Mouse (Mus musculus) hindbrain, embryonic 16.5 days (tissue): ENCODE measurements at regions not wholly inside any gene's neighbourhood (a gene's known extent, or its start where the extent isn't known, plus 50 kb on each side); places are given as distances from the start of the nearest gene placed in this dataset.

Experiments
- ATAC-seq: fragments of 200-750 bp; cut with Nextera tagmentation; 2 replicates; pipeline ENCODE4 v1.8.0; 2017; ENCODE audit warnings: moderate TSS enrichment, moderate library complexity
- H3K27ac ChIP-seq: fragments of 300-500 bp; sonication (generic); 2 replicates; pipeline ENCODE4 v1.5.1; 2014; ENCODE audit warnings: low read depth, mild to moderate bottlenecking, control low read depth, low read length, moderate library complexity
- H3K27me3 ChIP-seq: fragments of 300-500 bp; sonication (generic); replicated peaks from 2 replicates; pipeline ENCODE4 v1.6.1; 2014; ENCODE audit warnings: low read length; ENCODE audit not compliant: control insufficient read depth, insufficient read depth
- H3K36me3 ChIP-seq: fragments of 300-500 bp; sonication (generic); 2 replicates; pipeline ENCODE4 v1.6.1; 2014; ENCODE audit warnings: mild to moderate bottlenecking, low read length, moderate library complexity, mixed read lengths; ENCODE audit not compliant: control insufficient read depth, insufficient read depth
- H3K4me1 ChIP-seq: fragments of 300-500 bp; sonication (generic); 2 replicates; pipeline ENCODE4 v1.6.1; 2014; ENCODE audit warnings: low read depth, low read length; ENCODE audit not compliant: control insufficient read depth, insufficient read depth
- H3K4me2 ChIP-seq: fragments of 300-500 bp; sonication (generic); 2 replicates; pipeline ENCODE4 v1.6.1; 2014; ENCODE audit warnings: mild to moderate bottlenecking, low read length, control low read depth, moderate library complexity
- H3K4me3 ChIP-seq: fragments of 300-500 bp; sonication (generic); 2 replicates; pipeline ENCODE4 v1.5.1; 2014; ENCODE audit warnings: mild to moderate bottlenecking, low read length, control low read depth, moderate library complexity
- H3K9ac ChIP-seq: fragments of 300-500 bp; sonication (generic); 2 replicates; pipeline ENCODE4 v1.6.1; 2014; ENCODE audit warnings: low read depth, mild to moderate bottlenecking, control low read depth, low read length, moderate library complexity
- H3K9me3 ChIP-seq: fragments of 300-500 bp; sonication (generic); 2 replicates; pipeline ENCODE4 v1.6.1; 2014; ENCODE audit warnings: mild to moderate bottlenecking, low read length, moderate library complexity; ENCODE audit not compliant: control insufficient read depth
- WGBS: fragments of 180-500 bp; shearing (Covaris S2); extraction: QIAGEN DNeasy Blood & Tissue Kit; methylation state at CpG from one replicate; pipeline ENCODE4 v1.1.7; 2014; 5-methylcytosine and 5-hydroxymethylcytosine counted together

DNA sequence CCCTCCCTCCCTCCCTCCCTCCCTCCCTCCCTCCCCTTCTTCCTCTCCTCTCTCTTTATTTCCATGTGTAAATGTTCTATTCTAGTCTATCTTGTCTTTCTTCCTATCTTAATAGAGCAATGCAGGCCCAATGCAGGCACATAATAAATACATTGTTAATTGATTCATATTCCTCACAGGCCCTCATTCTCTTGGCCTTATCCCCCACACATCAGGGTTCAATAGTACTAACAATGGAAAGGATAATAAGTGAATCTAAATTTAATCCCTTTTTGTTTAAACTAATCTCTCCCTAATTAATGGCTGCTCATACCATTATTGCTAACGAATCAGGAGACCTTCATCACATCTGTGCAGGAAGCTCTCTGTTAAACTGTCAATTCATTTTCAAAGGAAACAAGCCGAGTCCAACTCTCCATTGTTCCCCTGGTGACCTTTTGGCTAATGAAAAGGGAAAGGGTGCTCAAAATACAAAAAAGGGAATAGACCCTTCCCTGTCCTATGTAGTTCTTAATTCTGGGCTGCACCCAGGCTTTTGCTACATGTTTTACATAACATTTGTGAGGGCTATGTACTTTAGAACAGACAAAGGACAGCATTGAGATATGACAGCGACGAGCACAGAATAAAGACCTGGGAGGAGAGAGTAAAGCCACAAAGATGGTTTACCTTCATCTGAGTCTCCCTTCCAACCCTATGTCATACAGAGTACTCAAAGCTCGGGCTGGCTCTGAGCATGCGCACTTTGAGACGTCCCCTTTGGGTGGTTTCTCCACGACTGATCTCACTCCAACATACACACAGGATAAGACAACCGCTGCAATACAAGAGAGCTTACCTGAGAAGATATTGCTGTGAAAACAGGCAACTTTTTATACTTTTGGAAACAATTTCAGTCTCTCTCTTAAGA lies 370.3 kb upstream of the Frg1 start:
- Histone ChIP-seq H3K9me3 (no peaks in the 10 kb centered on the region), H3K9ac (no peak overlapping the region), H3K4me3 (no peak overlapping the region), H3K27me3 (no peaks in the 10 kb centered on the region), H3K4me2 (no peak overlapping the region), H3K36me3 (no peaks in the 10 kb centered on the region), H3K27ac (no peak overlapping the region), H3K4me1 (no peaks in the 10 kb centered on the region)
- WGBS = 57% methylated on average over 9 of the region's 9 CpGs
- no peak for ATAC-seq

DNA sequence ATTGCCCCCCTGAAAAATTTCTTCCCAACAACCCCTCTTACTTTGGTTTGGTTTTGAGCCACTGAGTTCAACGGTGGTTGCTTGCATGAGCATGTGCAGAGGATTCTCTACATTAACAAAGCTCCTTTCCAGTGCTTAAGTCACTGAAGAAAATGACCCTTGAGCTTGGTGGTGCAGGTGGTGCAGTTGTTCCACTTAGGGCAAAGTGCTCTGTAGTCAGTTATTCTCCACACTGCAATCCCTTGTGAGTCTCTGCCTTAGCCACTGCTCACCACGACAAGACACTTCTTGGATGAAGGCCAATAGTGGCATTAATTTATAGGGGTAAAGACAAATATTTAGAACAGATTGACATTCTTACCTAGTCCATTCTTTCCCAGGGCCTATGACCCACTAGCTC lies 369.1 kb upstream of the Frg1 start:
- Histone ChIP-seq H3K9ac (no peak overlapping the region), H3K27me3 (no peaks in the 10 kb centered on the region), H3K4me1 (no peaks in the 10 kb centered on the region), H3K4me3 (no peak overlapping the region), H3K9me3 (no peaks in the 10 kb centered on the region), H3K27ac (no peak overlapping the region), H3K4me2 (no peak overlapping the region), H3K36me3 (no peaks in the 10 kb centered on the region)
- 67% methylated on average over 2 of the region's 2 CpGs for WGBS
- no peak for ATAC-seq

DNA sequence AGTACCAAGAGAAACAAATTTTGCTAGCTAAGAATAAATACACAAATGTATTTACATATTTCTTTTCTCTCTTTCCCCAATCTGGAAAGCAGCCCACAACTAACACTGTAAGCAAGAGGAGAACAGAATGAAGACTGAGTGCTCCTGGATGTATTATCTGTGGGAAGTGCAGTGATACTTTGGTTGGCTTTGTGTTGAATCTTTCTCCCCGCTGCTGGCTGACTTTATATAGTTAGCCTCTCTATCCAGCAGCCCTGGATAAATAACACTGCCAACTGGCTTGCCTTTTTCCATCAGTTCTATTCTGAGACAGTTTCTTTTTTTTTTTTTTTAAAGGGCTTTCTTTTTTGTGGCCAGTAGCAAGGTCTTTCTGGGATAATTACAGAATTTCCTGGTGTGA lies 366.0 kb upstream of the Frg1 start:
- no peak overlapping the region for H3K27ac ChIP-seq
- no peaks in the 10 kb centered on the region for H3K9me3 ChIP-seq
- H3K4me1 ChIP-seq = no peaks in the 10 kb centered on the region
- ATAC-seq = no peak
- no peak overlapping the region for H3K9ac ChIP-seq
- no peak overlapping the region for H3K4me2 ChIP-seq
- H3K27me3 ChIP-seq = no peaks in the 10 kb centered on the region
- no peak overlapping the region for H3K4me3 ChIP-seq
- H3K36me3 ChIP-seq = no peaks in the 10 kb centered on the region
- WGBS = 57% methylated on average over 1 of the region's 1 CpGs

DNA sequence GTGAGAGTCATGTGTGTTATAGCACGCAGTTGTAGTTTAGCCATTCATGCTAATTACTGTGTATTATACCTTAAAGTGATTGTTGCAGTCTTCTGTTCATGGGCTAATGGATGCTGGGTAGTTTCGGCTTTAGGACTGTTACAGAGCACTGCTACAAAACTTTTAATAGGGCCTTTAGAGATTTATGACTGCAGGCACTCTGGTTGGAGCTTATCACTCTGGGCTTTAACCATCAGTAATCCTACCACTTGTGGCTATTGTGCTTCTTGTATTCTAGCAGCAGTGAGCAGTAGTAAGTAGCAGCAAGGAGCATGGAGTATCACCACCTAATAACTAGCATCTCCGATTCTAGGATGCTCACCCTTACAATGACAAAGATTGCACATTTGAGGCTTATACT lies 362.6 kb upstream of the Frg1 start:
- no peak for ATAC-seq
- no peaks in the 10 kb centered on the region for H3K9me3 ChIP-seq
- H3K27ac ChIP-seq = no peak overlapping the region
- H3K9ac ChIP-seq = no peak overlapping the region
- no peaks in the 10 kb centered on the region for H3K27me3 ChIP-seq
- H3K4me2 ChIP-seq = no peak overlapping the region
- no peaks in the 10 kb centered on the region for H3K4me1 ChIP-seq
- H3K4me3 ChIP-seq = no peak overlapping the region
- H3K36me3 ChIP-seq = no peaks in the 10 kb centered on the region
- WGBS = 94% methylated on average over 3 of the region's 3 CpGs

DNA sequence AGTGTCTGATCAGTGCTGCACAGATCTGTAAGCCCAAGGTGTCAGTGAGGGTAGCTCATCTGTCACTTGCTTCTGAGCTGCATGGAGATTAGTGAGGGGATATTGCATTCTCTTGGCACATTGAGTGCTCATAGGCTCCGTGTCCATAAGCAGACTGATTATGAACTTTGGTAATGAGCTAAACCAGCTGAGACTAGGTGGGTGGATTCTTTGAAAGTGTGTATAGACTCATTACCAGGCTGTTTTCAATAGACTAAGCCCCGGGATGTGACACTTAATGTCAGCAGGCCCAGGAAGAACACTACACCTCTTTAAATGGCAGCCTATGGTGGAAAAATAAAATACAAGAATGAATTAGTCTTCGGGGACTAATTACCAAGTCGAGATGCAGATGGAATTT lies 354.9 kb upstream of the Frg1 start:
- Histone ChIP-seq H3K4me3 (no peak overlapping the region), H3K36me3 (no peaks in the 10 kb centered on the region), H3K9ac (no peak overlapping the region), H3K27ac (no peak overlapping the region), H3K27me3 (no peaks in the 10 kb centered on the region), H3K4me2 (no peak overlapping the region), H3K4me1 (no peaks in the 10 kb centered on the region), H3K9me3 (no peaks in the 10 kb centered on the region)
- no peak for ATAC-seq
- 62% methylated on average over 4 of the region's 4 CpGs for WGBS

DNA sequence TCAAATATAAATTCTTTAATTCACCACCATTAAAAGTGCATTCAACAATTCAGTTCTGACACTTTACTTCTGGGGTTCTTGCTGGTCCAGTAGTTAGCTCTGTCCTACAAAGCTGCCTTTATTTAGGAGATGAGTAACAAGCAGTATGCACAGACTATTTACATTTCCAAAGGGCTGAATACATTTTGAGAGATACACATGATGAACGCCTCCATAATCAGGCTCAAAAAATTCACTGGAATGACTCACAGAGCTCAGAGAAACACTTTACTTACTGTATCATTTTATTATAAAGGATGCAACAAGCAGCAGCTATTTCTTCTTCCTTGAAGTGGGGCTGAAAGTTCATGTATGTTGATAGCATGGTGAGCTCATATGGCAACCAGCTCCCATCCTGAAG lies 336.6 kb upstream of the Frg1 start:
- Histone ChIP-seq H3K4me3 (no peak overlapping the region), H3K27ac (no peak overlapping the region), H3K36me3 (no peaks in the 10 kb centered on the region), H3K4me1 (no peaks in the 10 kb centered on the region), H3K4me2 (no peak overlapping the region), H3K27me3 (no peaks in the 10 kb centered on the region), H3K9me3 (no peaks in the 10 kb centered on the region), H3K9ac (no peak overlapping the region)
- WGBS = 82% methylated on average over 1 of the region's 1 CpGs
- ATAC-seq = no peak

DNA sequence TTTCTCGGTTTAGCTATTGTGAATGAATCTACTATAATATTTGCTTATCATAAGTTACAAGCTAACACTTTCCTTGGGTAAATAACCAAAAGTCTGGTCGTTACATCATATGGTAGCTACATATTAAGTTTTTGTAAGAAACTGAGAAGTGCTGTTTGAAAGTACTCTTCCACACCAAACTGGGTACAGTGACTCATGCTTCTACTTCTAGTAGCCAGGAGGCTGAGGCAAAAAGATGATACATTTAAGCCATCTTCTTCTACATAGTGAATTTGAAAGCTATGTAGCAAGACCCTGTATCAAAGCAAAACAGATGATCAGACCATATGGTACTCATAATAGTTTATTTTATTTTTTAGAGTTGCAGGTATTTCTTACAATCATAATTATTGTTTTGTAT lies 335.8 kb upstream of the Frg1 start:
- H3K27me3 ChIP-seq = no peaks in the 10 kb centered on the region
- WGBS = 84% methylated on average over 2 of the region's 2 CpGs
- no peak overlapping the region for H3K4me2 ChIP-seq
- no peak for ATAC-seq
- no peak overlapping the region for H3K27ac ChIP-seq
- no peaks in the 10 kb centered on the region for H3K36me3 ChIP-seq
- no peak overlapping the region for H3K9ac ChIP-seq
- no peaks in the 10 kb centered on the region for H3K4me1 ChIP-seq
- H3K9me3 ChIP-seq = no peaks in the 10 kb centered on the region
- no peak overlapping the region for H3K4me3 ChIP-seq

DNA sequence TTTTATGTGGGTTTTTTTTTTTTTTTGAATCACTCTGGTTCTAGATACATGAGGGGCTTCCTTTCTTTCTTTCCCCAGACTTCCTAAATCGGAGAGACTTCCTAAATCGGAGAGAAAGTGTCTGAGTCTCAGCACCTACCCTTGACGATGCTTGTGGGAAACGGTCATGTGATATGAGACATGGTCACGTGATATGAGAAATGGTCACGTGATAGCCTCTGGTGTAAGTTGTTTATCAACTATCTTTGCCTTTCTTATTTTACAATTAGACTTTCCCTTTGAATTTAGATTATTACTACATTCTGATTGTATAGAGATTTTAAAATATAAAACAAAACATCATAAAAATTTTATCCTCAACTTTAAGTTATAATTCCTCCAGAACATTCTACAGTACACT lies 330.1 kb upstream of the Frg1 start:
- H3K27me3 ChIP-seq = no peaks in the 10 kb centered on the region
- WGBS = 92% methylated on average over 6 of the region's 6 CpGs
- no peaks in the 10 kb centered on the region for H3K36me3 ChIP-seq
- no peak for ATAC-seq
- H3K9me3 ChIP-seq = no peaks in the 10 kb centered on the region
- no peak overlapping the region for H3K27ac ChIP-seq
- no peak overlapping the region for H3K4me2 ChIP-seq
- H3K4me1 ChIP-seq = peaks cover 5% of the 10 kb centered on the region; the same call in 1 of the 2 replicates
- H3K4me3 ChIP-seq = no peak overlapping the region
- no peak overlapping the region for H3K9ac ChIP-seq

DNA sequence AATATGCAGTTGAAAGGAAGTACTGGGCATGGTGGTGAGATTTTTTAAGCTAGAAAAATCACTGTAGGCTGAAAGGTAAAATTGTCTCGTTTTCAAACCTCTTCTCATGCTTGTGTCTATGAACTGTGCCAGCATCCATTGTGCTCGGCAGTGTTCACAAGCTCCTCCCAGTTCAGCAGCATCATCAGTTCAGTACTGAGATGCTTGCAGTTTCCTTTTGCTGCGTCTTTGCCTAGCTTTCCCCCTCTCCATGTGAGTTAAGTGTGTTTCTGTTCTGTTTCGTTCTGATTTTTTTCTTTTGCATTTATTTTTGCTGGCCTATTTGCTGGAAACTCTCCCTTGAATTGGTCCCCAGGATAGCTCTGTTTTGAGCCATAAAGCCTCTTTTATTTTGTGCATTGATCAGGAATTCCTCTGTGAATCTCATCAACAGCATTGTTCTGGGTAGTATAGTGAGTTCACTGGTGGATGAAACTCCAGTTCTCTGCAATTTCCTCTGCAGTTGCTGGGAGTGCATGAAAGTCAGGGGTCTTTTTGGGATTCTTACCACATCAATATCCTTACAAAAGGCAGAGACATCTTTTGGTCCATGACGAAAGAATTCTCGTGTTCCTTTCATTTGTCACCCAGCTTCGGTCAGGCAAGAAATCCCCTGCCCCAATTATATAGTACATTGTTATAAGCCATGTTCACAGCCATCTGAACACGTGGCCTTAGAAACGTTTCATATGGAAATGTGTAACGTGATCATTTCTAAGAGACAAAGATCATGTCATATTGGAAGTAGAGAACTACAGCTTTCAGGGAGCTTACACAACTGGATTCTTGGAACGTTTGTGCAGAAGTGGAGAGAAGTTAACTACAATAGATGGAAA lies 326.2 kb upstream of the Frg1 start:
- H3K4me2 ChIP-seq = peak overlapping the region; percentile 37
- WGBS = 25% methylated on average over 11 of the region's 11 CpGs
- H3K9me3 ChIP-seq = no peaks in the 10 kb centered on the region
- H3K27me3 ChIP-seq = no peaks in the 10 kb centered on the region
- H3K9ac ChIP-seq = no peak overlapping the region
- H3K36me3 ChIP-seq = no peaks in the 10 kb centered on the region
- no peak overlapping the region for H3K4me3 ChIP-seq
- H3K27ac ChIP-seq = peak overlapping the region; percentile 8; the same call in 1 of the 2 replicates
- ATAC-seq = peak; percentile 86
- peaks cover 5% of the 10 kb centered on the region; the same call in 1 of the 2 replicates for H3K4me1 ChIP-seq
